Mouse (Mus musculus): ENCODE measurements around the gene Tmf1. TPM values are rescaled to one million over a fixed set of nuclear protein-coding genes. Genes with fewer than 3 reads are reported as not detected.

Tmf1 gene
- total RNA-seq, 2 experiments from 2014 or later = 16.5 to 50.3 TPM

DNA sequence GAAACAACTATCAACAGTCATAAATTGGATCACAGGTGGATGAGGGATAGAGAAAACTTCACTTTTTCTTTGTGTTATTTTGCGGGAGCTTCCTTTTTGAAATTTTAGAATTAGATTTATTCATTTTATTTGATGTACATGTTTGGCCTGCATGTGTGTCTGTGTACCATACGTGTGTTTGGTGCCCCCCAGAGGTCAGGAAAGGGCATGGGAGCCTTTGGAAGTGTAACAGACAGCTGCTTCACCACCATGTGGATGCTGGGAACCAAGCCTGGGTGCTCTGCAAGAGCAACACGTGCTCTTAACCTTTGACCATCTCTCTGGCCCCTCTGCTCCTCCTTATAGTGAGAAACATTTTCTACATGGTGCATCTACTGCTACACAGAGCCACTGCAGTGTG lies 64.1 kb downstream of the Tmf1 start:
- ATAC-seq (replicated peaks; ENCODE audit: poor library complexity) = peak; percentile 64

GRCm38 (mm10) chr6:97112177-97112576 lies 66.7 kb downstream of the Tmf1 start:
- ATAC-seq (replicated peaks; ENCODE audit: poor library complexity) = no peak

DNA sequence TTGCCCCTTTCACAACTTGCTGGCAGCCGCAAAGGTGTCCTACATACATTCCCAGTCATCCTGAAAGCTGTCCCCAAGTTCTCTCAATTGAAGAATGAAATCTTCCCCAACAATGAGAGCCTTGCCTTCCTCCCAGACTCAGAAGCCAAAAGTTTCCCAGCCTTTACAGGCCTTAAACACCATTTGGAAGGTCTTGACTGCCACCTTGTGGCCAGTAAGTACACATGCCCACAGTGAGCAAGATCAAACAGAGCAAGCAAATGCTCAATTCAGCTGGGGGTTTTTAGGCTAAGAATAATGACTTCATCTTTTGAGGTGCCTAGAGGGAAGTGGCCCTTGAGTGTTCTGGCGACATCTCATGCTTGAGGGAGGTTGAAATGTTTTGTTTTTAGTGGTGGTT lies 72.1 kb downstream of the Tmf1 start:
- ATAC-seq (replicated peaks; ENCODE audit: poor library complexity) = peak; percentile 86

- ATAC-seq (replicated peaks; ENCODE audit: poor library complexity) = no peak
Measured at GRCm38 (mm10) chr6:97106106-97106505, 72.8 kb downstream of the Tmf1 start.

- peak; percentile 70 for ATAC-seq (replicated peaks; ENCODE audit: poor library complexity)
Measured at GRCm38 (mm10) chr6:97104264-97104852, 74.6 kb downstream of the Tmf1 start.

Other genes with a start within 250 kb of the Tmf1 start
- not detected in 2 replicates for gene Fam19a4, start 118.7 kb downstream of the Tmf1 start, total RNA-seq (2015)
- gene Fam19a4, start 118.7 kb downstream of the Tmf1 start, total RNA-seq (2017) = 0.33 TPM in 1 of 2 replicates, not detected in the other
- gene Eogt, start 29.9 kb downstream of the Tmf1 start, total RNA-seq (2015) = 2.4 and 2.8 TPM in 2 replicates
- gene Eogt, start 29.9 kb downstream of the Tmf1 start, total RNA-seq (2017) = 3.2 and 3.4 TPM in 2 replicates
- 51.9 and 54.4 TPM in 2 replicates for gene Uba3, start 26.5 kb upstream of the Tmf1 start, total RNA-seq (2015)
- 57.9 and 62.8 TPM in 2 replicates for gene Uba3, start 26.5 kb upstream of the Tmf1 start, total RNA-seq (2017)
- 55.4 and 57.6 TPM in 2 replicates for gene Arl6ip5, start 31.6 kb upstream of the Tmf1 start, total RNA-seq (2015)
- gene Arl6ip5, start 31.6 kb upstream of the Tmf1 start, total RNA-seq (2017) = 54.3 and 55.8 TPM in 2 replicates
- not detected in 2 replicates for gene Lmod3, start 73.6 kb upstream of the Tmf1 start, total RNA-seq (2015)
- not detected in 2 replicates for gene Lmod3, start 73.6 kb upstream of the Tmf1 start, total RNA-seq (2017)

Measured in megakaryocyte progenitor cell, adult 5-6 weeks (primary cell).